Mouse (Mus musculus) lung, postnatal 4 days (tissue): ENCODE results near the gene Zfp853.

Source experiments
- DNase-seq, 2 experiments: peaks; one replicate each; pipeline ENCODE4 v3.0.0; 2021

Zfp853 gene

DNA sequence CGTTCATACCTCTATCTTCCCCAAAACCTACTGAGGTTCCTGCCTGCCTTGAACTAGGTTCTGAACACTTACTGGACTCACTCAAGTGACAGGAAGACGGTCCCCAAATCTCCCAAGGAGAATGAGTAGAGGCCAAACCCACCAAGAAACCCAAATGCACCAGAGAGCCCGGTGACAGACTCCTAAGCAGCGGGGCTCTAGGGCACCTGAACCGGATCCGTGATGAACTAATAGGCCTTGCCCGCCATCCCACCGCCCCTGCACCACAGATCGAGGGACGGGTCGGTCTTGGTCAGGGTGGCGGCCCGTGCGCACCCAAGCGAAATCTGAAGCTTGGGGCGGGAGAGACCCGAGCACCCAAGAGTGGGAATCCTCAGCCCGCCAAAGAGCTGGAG is 40.6 kb downstream of the Zfp853 start:
- DNase-seq, result no peak

DNA sequence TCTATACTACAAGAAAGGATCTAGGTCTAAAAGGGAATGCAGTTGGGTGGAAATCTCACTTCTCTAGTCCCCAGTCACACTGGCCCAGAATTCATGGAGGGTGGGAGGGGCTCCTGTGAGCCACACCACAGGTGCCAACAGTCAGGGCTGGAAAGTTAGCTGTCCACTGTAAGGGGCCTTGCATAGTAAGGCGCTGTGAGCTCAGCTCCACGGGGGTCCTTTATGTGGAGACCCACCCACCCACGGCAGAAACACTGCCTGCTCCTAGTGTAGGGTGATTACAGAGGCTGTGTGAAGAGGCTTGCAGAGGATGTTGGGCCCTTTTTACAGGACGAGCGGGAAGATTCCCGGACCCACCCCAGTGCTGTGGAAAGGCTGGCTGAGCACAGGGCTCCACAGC is 41.4 kb downstream of the Zfp853 start:
- DNase-seq, result no peak

DNA sequence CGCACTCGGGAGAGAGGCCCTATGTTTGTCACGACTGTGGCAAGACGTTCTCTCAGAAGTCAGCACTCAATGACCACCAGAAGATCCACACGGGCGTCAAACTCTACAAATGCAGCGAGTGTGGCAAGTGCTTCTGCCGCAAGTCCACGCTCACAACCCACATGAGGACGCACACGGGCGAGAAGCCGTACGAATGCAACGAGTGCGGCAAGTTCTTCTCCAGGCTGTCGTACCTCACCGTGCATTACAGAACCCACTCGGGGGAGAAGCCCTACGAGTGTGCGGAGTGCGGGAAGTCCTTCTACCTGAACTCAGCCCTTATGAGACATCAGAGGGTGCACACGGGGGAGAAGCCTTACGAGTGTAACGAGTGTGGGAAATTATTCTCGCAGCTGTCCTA is 48.5 kb downstream of the Zfp853 start:
- no peak for DNase-seq
